Mouse (Mus musculus) hindbrain, embryonic 15.5 days (tissue): ENCODE results near the gene Selenof. TPM values are rescaled to one million over a fixed set of nuclear protein-coding genes. Genes with fewer than 3 reads are reported as not detected.

Experiments used
- ATAC-seq: fragments of 200-750 bp; cut with Nextera tagmentation; 2 replicates; pipeline ENCODE4 v1.8.0; 2017; ENCODE audit warnings: low read depth, moderate number of reproducible peaks, moderate TSS enrichment; ENCODE audit not compliant: low FRiP score
- H3K27ac ChIP-seq: fragments of 300-500 bp; sonication (generic); replicated peaks from 2 replicates; pipeline ENCODE4 v1.5.1; 2015; ENCODE audit warnings: mild to moderate bottlenecking, inconsistent platforms
- H3K27me3 ChIP-seq: fragments of 300-500 bp; sonication (generic); 2 replicates; pipeline ENCODE4 v1.6.1; 2015; ENCODE audit warnings: control low read depth, inconsistent platforms
- H3K36me3 ChIP-seq: fragments of 300-500 bp; sonication (generic); 2 replicates; pipeline ENCODE4 v1.6.1; 2015; ENCODE audit warnings: control low read depth, inconsistent platforms
- H3K4me1 ChIP-seq: fragments of 300-500 bp; sonication (generic); replicated peaks from 2 replicates; pipeline ENCODE4 v1.6.1; 2015; ENCODE audit warnings: control low read depth, inconsistent platforms
- H3K4me2 ChIP-seq: fragments of 300-500 bp; sonication (generic); 2 replicates; pipeline ENCODE4 v1.6.1; 2015; ENCODE audit warnings: moderate library complexity, mild to moderate bottlenecking, inconsistent platforms
- H3K4me3 ChIP-seq: fragments of 300-500 bp; sonication (generic); 2 replicates; pipeline ENCODE4 v1.5.1; 2015; ENCODE audit warnings: mild to moderate bottlenecking, inconsistent platforms
- H3K9ac ChIP-seq: fragments of 300-500 bp; sonication (generic); 2 replicates; pipeline ENCODE4 v1.6.1; 2015; ENCODE audit warnings: inconsistent platforms
- H3K9me3 ChIP-seq: fragments of 300-500 bp; sonication (generic); 2 replicates; pipeline ENCODE4 v1.6.1; 2016; ENCODE audit warnings: control low read depth, inconsistent platforms
- WGBS: fragments of 180-500 bp; shearing (Covaris S2); methylation state at CpG from one replicate; pipeline ENCODE4 v1.1.7; 2015; 5-methylcytosine and 5-hydroxymethylcytosine counted together
- polyA plus RNA-seq: library from polyadenylated mRNA; unstranded; fragments of >200 nt; fragmentation: Nextera tagmentation; extraction: Ambion mirVana; gene quantifications from 2 replicates; pipeline ENCODE4 v1.2.1, GENCODE M21; 2015

Selenof gene
- polyA plus RNA-seq, 1 experiment from 2014 or later: 541 TPM

DNA sequence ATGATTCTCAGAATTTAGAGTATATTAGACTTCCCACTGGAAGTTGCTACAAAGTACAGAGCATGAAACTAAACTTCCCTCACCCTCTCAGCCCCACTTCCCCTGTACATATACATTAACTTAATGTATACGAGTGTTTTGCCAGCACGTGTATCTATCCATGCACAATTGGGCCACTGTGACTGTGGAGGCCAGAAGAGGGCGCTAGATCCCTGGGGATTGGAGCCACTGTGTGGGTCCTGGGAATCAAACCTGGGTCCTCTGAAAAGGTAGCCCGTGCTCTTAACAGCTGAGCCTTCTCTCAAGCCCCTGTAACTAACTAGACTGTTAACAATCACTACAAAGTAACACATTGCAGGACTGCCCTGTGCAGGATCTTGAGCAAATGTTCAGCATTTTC is 36.3 kb downstream of the Selenof start:
- no peak for ATAC-seq
- Histone ChIP-seq H3K27me3 (no peaks in the 10 kb centered on the region), H3K36me3 (no peaks in the 10 kb centered on the region), H3K9me3 (no peaks in the 10 kb centered on the region), H3K4me3 (no peak overlapping the region), H3K4me1 (peaks cover 3% of the 10 kb centered on the region), H3K27ac (no peak overlapping the region), H3K9ac (no peak overlapping the region), H3K4me2 (no peak overlapping the region)
- 65% methylated on average over 4 of the region's 4 CpGs for WGBS

DNA sequence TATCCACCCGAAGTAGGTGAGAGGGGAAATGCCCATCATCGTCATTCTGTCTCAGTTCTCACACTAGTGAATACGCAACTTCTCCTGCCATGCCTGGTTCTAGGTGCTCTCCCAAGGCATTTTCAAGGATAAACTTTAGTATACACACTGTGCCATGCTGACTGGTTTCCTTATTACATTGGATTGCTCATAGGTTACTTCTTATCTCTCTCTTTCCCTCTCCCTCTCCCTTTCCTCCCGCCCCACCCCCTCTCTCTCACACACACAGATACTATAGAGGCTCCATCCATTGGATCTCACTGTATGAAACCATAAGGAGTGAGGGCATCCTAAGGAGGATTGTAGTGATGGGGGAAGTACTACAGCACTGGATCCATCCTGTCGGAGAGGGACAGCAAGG is 38.0 kb downstream of the Selenof start:
- Histone ChIP-seq H3K9ac (no peak overlapping the region), H3K36me3 (no peaks in the 10 kb centered on the region), H3K27ac (no peak overlapping the region), H3K4me2 (no peak overlapping the region), H3K4me1 (peaks cover 9% of the 10 kb centered on the region), H3K4me3 (no peak overlapping the region), H3K27me3 (no peaks in the 10 kb centered on the region), H3K9me3 (no peaks in the 10 kb centered on the region)
- ATAC-seq: no peak
- 92% methylated on average over 5 of the region's 5 CpGs for WGBS

DNA sequence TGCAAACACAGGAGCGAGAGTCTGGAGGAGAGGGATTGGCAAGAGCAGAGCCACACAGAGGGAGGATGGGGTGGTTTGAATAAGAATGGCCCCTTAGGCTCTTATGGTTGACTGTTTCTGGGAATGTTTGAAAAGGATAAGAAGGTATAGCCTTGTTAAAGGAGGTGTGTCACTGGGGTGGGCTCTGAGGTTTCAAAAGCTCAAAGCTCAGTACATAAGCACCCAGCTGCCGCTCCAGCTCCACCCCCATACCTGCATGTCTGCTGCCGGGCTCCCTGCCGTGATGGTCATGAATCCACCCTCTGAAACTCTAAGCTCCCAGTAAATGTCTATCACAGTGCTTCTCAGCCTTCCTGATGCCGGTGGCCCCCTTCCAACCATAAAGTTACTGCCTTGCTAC is 40.7 kb downstream of the Selenof start:
- ATAC-seq: no peak
- Histone ChIP-seq H3K27me3 (no peaks in the 10 kb centered on the region), H3K27ac (no peak overlapping the region), H3K4me2 (no peak overlapping the region), H3K4me3 (no peak overlapping the region), H3K9ac (no peak overlapping the region), H3K36me3 (no peaks in the 10 kb centered on the region), H3K4me1 (peaks cover 9% of the 10 kb centered on the region), H3K9me3 (no peaks in the 10 kb centered on the region)
- WGBS: 46% methylated on average over 5 of the region's 5 CpGs

DNA sequence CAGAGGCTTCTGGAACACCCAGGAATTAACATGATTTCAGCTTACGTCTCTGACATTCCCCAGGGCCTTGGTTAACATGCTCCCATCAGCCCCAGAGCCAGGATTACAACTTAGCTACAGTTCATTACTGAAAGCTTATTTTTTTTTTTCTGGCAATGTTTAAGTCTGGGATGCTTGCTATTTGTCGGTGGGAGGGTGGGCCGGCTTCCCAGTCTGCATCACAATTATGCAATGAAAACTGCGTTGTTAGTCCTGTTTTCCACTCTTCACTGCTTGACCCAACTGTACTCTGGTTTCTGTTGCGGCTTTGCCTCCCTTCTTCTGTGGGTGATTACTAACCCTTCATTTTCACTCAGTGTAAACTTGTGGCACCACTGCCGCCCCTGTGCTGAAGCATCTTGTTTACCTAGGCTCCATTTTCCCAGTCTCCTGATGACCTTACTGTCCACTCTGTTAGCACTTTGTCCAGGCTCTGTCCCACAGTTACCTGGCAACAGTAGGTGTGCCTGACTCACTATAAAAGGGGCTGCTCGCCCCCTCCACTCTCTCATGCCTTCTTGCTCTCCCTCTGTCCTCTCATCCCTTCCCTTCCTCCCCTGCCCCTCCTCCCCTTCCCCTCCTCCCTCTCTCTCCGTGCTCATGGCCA is 41.6 kb downstream of the Selenof start:
- 48% methylated on average over 8 of the region's 8 CpGs for WGBS
- peak; percentile 24; the same call in 1 of the 2 replicates for ATAC-seq
- no peak overlapping the region for H3K4me3 ChIP-seq
- H3K27ac ChIP-seq: no peak overlapping the region
- H3K36me3 ChIP-seq: no peaks in the 10 kb centered on the region
- H3K4me2 ChIP-seq: no peak overlapping the region
- H3K9ac ChIP-seq: no peak overlapping the region
- H3K9me3 ChIP-seq: no peaks in the 10 kb centered on the region
- no peaks in the 10 kb centered on the region for H3K27me3 ChIP-seq
- peaks cover 11% of the 10 kb centered on the region for H3K4me1 ChIP-seq

DNA sequence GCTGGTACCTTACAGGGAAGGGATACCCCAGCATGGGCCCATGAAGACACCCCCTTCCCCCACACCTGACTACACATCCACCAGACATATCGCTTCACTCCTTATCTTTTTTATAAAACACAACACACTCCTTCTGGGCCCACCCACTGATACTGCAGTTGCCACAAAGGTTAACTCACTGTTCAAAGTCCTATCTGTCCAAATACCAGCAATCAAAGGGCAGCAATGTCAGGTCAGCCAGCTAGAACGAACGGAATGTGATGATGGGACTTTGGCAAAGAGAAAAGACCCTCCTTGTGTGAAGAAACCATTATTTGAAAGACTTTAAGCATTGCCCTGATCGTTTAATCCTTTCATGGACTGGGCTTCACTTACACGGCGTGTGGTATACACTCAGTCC is 42.3 kb downstream of the Selenof start:
- Histone ChIP-seq H3K4me3 (no peak overlapping the region), H3K4me2 (no peak overlapping the region), H3K36me3 (no peaks in the 10 kb centered on the region), H3K27ac (no peak overlapping the region), H3K9me3 (no peaks in the 10 kb centered on the region), H3K27me3 (no peaks in the 10 kb centered on the region), H3K9ac (no peak overlapping the region), H3K4me1 (peaks cover 13% of the 10 kb centered on the region)
- WGBS: 69% methylated on average over 6 of the region's 6 CpGs
- ATAC-seq: no peak

DNA sequence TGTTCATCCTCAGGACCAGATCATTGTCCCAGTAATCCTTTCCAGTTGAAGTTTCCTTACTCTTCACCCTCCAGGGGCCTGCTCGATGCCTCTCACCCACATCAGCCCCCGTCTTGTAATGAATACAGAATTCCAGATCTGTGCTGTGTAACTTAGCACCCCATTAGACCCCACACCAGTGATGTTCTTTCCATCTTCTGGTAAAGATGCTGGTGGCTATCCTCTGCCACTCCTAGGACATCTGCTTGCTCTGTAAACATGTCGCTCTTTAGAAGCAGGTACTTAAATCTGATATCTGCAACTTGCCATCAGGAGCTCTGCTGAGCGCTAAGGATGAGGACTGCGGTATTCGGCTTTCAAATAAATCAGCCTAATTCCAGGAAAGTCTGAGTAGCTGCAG is 44.2 kb downstream of the Selenof start:
- Histone ChIP-seq H3K27ac (no peak overlapping the region), H3K9me3 (no peaks in the 10 kb centered on the region), H3K4me2 (no peak overlapping the region), H3K27me3 (no peaks in the 10 kb centered on the region), H3K4me1 (peaks cover 13% of the 10 kb centered on the region), H3K4me3 (no peak overlapping the region), H3K36me3 (no peaks in the 10 kb centered on the region), H3K9ac (no peak overlapping the region)
- ATAC-seq: no peak
- 84% methylated on average over 6 of the region's 6 CpGs for WGBS

DNA sequence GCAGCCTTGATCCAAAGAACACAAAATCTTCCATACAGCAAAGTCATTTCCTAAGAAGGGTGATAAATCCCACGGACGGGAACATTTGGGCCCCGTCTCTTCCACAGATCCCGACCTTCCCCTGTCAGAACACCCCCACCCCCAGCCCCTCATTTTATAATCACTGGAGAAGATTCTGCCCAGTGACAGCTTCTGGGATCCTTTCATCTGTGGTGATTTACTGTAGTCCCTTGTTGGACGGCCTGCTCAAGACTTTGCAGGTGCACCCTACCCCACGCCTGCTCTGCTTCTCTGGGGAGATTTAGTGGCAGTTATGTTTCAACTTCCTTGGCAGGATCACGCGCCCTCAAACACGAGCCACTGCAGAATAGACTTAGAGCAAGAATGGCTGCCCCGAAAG is 44.6 kb downstream of the Selenof start:
- Histone ChIP-seq H3K9ac (no peak overlapping the region), H3K36me3 (no peaks in the 10 kb centered on the region), H3K4me3 (no peak overlapping the region), H3K27ac (no peak overlapping the region), H3K4me1 (peaks cover 13% of the 10 kb centered on the region), H3K4me2 (no peak overlapping the region), H3K27me3 (no peaks in the 10 kb centered on the region), H3K9me3 (no peaks in the 10 kb centered on the region)
- no peak for ATAC-seq
- WGBS: 80% methylated on average over 10 of the region's 10 CpGs

DNA sequence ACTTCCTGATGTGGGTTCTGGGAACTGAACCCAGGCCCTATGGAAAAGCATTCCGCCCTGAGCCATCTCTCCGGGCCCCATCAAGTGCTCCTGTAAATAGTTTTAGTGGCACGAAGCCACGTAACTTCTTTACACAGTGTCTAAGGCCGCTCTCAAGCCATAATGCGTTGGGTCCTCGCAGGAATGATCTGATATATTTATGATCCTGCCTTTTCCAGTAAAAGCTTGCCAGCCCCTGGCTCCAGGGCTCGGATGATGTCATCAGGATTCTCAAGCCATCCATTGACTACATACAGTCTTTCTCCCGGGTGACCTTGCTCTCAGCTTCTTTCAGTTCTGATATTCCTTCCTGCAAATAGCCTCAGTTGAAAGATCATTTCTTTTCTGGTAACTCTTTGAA is 45.4 kb downstream of the Selenof start:
- H3K4me1 ChIP-seq: peaks cover 13% of the 10 kb centered on the region
- H3K4me3 ChIP-seq: no peak overlapping the region
- H3K36me3 ChIP-seq: no peaks in the 10 kb centered on the region
- ATAC-seq: no peak
- no peaks in the 10 kb centered on the region for H3K27me3 ChIP-seq
- H3K9me3 ChIP-seq: no peaks in the 10 kb centered on the region
- WGBS: 84% methylated on average over 9 of the region's 9 CpGs
- H3K27ac ChIP-seq: no peak overlapping the region
- H3K9ac ChIP-seq: no peak overlapping the region
- no peak overlapping the region for H3K4me2 ChIP-seq

DNA sequence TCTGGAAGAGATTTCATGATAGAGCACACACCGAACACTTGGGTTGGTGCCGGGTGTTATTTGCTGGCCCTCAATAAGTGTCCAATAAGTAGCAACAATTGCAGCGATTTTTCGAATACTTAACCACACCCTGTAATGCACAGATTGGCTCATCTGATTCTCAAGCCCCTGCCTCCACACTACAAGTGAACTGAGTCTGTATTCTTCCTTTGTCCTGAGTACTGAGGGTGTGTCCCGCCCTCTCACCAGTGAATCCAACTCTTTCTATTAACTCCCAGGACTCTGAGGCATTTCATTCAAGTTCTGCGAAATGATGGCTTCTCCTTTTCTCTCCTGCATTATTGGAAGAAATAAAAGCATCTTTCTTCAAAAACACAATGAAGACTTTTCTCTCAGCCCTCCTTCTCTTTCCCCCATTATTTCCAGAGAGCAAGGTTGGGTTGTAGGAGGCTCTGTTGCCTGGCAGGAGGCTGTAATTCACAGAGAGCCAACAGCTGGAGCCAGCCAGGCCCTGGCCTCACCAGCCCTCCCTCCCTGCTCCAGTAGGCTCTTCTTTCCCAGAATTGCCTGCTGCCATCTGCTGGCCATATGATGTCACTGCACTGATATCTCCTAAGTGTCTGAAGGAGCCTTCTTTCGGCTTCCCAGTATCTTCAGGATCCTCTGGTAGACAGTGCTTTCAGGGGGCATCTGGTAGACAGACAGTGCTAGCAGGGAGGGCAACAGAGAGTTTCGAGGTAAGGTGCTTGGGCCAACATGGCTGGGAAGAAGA is 46.7 kb downstream of the Selenof start:
- no peaks in the 10 kb centered on the region for H3K9me3 ChIP-seq
- H3K9ac ChIP-seq: no peak overlapping the region
- peak overlapping the region; percentile 44; the same call in 1 of the 2 replicates for H3K27ac ChIP-seq
- ATAC-seq: peak; percentile 92
- H3K36me3 ChIP-seq: no peaks in the 10 kb centered on the region
- H3K27me3 ChIP-seq: no peaks in the 10 kb centered on the region
- H3K4me3 ChIP-seq: no peak overlapping the region
- H3K4me1 ChIP-seq: peaks cover 7% of the 10 kb centered on the region
- WGBS: 35% methylated on average over 8 of the region's 8 CpGs
- H3K4me2 ChIP-seq: no peak overlapping the region

DNA sequence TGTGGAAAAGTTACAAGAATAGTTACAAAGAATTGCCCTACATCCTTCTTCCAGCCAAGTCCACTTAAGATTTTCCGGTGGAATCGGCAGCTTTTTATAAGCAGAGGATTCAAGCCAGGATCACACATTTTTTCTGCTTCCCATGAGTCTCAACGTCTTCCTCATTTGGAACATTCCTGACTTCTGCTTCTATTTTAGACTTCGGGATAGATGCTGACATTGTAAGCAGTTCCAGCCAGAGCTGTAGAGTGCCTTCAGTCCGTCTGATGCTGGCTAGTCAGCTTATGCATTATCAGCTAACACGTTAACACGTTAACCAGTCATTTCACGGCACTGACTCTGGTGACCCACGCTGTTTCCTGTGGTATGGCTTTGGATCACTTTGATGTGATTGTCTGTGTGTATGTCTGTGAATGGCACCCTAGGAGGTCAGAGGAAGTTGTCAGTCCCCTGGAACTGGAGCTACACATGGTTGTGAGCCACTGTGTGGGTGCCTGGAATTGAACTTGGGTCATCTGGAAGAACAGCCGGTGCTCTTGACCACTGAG is 47.6 kb downstream of the Selenof start:
- no peaks in the 10 kb centered on the region for H3K9me3 ChIP-seq
- H3K4me2 ChIP-seq: no peak overlapping the region
- H3K36me3 ChIP-seq: no peaks in the 10 kb centered on the region
- H3K4me1 ChIP-seq: peaks cover 4% of the 10 kb centered on the region
- 87% methylated on average over 10 of the region's 10 CpGs for WGBS
- H3K27ac ChIP-seq: no peak overlapping the region
- H3K27me3 ChIP-seq: no peaks in the 10 kb centered on the region
- H3K4me3 ChIP-seq: no peak overlapping the region
- H3K9ac ChIP-seq: no peak overlapping the region
- no peak for ATAC-seq

DNA sequence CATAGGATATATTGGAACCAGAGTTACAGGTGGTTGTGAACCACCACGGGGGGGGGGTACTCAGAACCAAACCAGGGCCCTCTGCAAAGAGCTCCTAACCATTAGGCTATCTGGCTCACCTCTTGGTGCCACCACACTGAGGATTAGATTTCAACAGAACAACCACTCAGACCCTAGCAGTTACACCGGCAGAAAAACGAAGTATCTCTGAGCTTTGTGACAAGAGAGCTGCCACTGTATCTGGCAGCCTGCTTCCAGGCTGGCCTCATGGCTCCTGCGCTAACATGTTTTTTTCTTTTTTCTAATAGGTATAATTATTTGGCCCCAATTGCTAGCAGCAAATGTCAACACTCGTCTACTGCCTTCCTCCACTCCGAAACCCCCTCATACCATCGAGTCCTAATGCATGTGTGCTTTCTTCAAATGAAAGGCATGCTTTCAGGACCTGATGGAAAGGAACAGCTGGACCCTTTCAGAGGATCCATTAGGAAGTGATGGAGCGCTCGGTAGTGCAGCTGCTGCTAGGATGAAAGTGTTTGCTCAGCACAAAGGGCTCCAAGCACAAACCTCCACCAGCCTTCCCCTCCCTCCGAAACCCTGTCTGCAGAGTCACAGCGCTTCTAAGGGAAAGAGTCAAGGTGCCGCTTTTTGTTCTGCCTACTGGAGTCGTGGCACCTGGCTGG is 53.0 kb downstream of the Selenof start:
- H3K4me1 ChIP-seq: no peaks in the 10 kb centered on the region
- no peak overlapping the region for H3K9ac ChIP-seq
- WGBS: 65% methylated on average over 13 of the region's 13 CpGs
- H3K27ac ChIP-seq: no peak overlapping the region
- no peak overlapping the region for H3K4me2 ChIP-seq
- H3K36me3 ChIP-seq: no peaks in the 10 kb centered on the region
- H3K4me3 ChIP-seq: no peak overlapping the region
- no peaks in the 10 kb centered on the region for H3K27me3 ChIP-seq
- H3K9me3 ChIP-seq: no peaks in the 10 kb centered on the region
- ATAC-seq: peak; percentile 81

DNA sequence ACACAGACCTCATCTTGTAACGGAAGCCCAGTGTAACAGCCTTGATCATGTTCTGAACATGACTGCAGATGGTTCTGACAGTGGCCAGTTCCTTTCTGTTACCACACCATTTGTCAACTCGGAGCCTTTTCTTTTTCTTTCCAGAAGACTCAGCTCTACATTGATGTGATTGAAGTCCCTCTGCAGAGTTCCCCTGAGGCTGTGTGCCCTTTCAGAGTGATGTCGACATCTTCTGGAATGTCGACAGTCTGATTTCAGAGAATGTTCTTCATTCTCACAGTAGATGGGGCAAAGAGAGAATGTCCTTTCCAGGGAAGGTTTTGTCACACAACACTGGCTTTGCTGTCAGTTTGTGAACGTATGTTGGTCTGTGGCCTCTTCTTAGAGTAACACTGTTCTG is 55.6 kb downstream of the Selenof start:
- H3K36me3 ChIP-seq: no peaks in the 10 kb centered on the region
- no peaks in the 10 kb centered on the region for H3K27me3 ChIP-seq
- no peak overlapping the region for H3K9ac ChIP-seq
- no peaks in the 10 kb centered on the region for H3K9me3 ChIP-seq
- H3K4me3 ChIP-seq: no peak overlapping the region
- 80% methylated on average over 5 of the region's 5 CpGs for WGBS
- H3K4me2 ChIP-seq: no peak overlapping the region
- H3K4me1 ChIP-seq: no peaks in the 10 kb centered on the region
- no peak overlapping the region for H3K27ac ChIP-seq
- ATAC-seq: no peak
